Comparison of ENCODE assay signal across 8 mouse cellular contexts in the genomic region with DNA sequence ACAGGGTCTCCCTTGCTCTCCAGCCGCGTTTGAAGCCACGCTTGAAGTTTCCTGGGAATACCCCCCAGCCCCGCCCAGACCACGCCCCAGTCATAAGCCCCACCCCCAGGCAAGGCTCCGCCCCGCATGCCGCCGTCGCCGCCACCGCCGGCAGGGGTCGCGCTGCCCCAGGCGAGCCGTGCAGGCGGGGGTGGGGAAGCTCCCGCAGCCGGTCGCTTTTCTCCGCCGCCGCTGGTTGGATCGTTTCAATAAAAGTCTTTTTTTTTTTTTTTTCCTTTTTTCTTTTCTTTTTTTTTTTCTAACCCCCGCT. TPM values are rescaled to one million over a fixed set of nuclear protein-coding genes. Genes with fewer than 3 reads are reported as not detected.
DNase-seq lines count a peak whose midpoint lies in the region; ATAC-seq and TF ChIP-seq lines count a peak whose summit lies in the region.

No protein-coding gene starts in this region.

- no peaks in the 10 kb centered on the region for H3K36me3 ChIP-seq in E14TG2a.4 (ENCODE audit: insufficient read depth, low read length)
- no peaks in the 10 kb centered on the region for H3K36me3 ChIP-seq in forebrain, embryonic 10.5 days (replicated peaks)
- no peaks in the 10 kb centered on the region for H3K36me3 ChIP-seq in heart, embryonic 15.5 days
- H3K36me3 ChIP-seq in lung, embryonic 14.5 days (ENCODE audit: insufficient read depth), result no peaks in the 10 kb centered on the region

- no peaks in the 10 kb centered on the region for H3K27me3 ChIP-seq in E14TG2a.4 (ENCODE audit: insufficient read depth, low read length)
- no peaks in the 10 kb centered on the region for H3K27me3 ChIP-seq in forebrain, embryonic 10.5 days (ENCODE audit: poor library complexity, severe bottlenecking)
- H3K27me3 ChIP-seq in heart, embryonic 15.5 days, result no peaks in the 10 kb centered on the region
- H3K27me3 ChIP-seq in lung, embryonic 14.5 days (ENCODE audit: insufficient read depth, low read length), result no peaks in the 10 kb centered on the region

- H3K4me3 ChIP-seq in E14TG2a.4 (replicated peaks; ENCODE audit: low read length), result peak overlapping the region; percentile 97
- H3K4me3 ChIP-seq in forebrain, embryonic 10.5 days, result peak overlapping the region; percentile 99
- H3K4me3 ChIP-seq in heart, embryonic 15.5 days, result peak overlapping the region; percentile 91
- H3K4me3 ChIP-seq in lung, embryonic 14.5 days (ENCODE audit: low read depth, low read length), result peak overlapping the region; percentile 96

- H3K9me3 ChIP-seq in E14TG2a.4 (ENCODE audit: low read length), result no peaks in the 10 kb centered on the region
- H3K9me3 ChIP-seq in forebrain, embryonic 10.5 days, result no peaks in the 10 kb centered on the region
- no peaks in the 10 kb centered on the region for H3K9me3 ChIP-seq in heart, embryonic 15.5 days (replicated peaks)
- H3K9me3 ChIP-seq in lung, embryonic 14.5 days (ENCODE audit: low read depth, low read length), result no peaks in the 10 kb centered on the region

- WGBS in forebrain, embryonic 10.5 days, result under 1% methylated on average over 26 of the region's 26 CpGs
- WGBS in heart, embryonic 15.5 days, result under 1% methylated on average over 20 of the region's 26 CpGs
- WGBS in lung, embryonic 14.5 days, result 0% methylated on average over 26 of the region's 26 CpGs

- no peak for TF ChIP-seq CTCF in E14TG2a.4 (conservative IDR thresholded peaks at IDR 0.05; ENCODE audit: low read length)
- TF ChIP-seq CTCF in lung, embryonic 14.5 days (IDR thresholded peaks at IDR 0.05; ENCODE audit: low read depth), result peak; percentile 46

- H3K4me1 ChIP-seq in E14TG2a.4 (replicated peaks; ENCODE audit: low read depth, low read length), result peaks cover 41% of the 10 kb centered on the region
- peaks cover 43% of the 10 kb centered on the region for H3K4me1 ChIP-seq in forebrain, embryonic 10.5 days
- peaks cover 22% of the 10 kb centered on the region for H3K4me1 ChIP-seq in heart, embryonic 15.5 days (replicated peaks)
- 0 out of 2 replicates have a peak, but pooled peaks cover 9% of the 10 kb centered on the region for H3K4me1 ChIP-seq in lung, embryonic 14.5 days (ENCODE audit: insufficient read depth)

- H3K9ac ChIP-seq in heart, embryonic 15.5 days, result peak overlapping the region; percentile 97
- H3K9ac ChIP-seq in lung, embryonic 14.5 days, result peak overlapping the region; percentile 99

- ATAC-seq in heart, embryonic 15.5 days (replicated peaks; ENCODE audit: insufficient number of reproducible peaks, insufficient read depth, low FRiP score, low read depth), result peak; percentile 91
- ATAC-seq in lung, embryonic 14.5 days (ENCODE audit: insufficient read depth), result peak; percentile 89

- H3K4me2 ChIP-seq in heart, embryonic 15.5 days, result peak overlapping the region; percentile 76
- peak overlapping the region; percentile 83 for H3K4me2 ChIP-seq in lung, embryonic 14.5 days

- H3K27ac ChIP-seq in forebrain, embryonic 10.5 days, result peak overlapping the region; percentile 99
- H3K27ac ChIP-seq in heart, embryonic 15.5 days, result peak overlapping the region; percentile 99
- peak overlapping the region; percentile 100 for H3K27ac ChIP-seq in lung, embryonic 14.5 days (ENCODE audit: low read depth)

- peak; percentile 71 for DNase-seq in c-Kit-negative CD71-positive TER-119-positive erythroid progenitor cells, embryonic 14.5 days (ENCODE audit: low read depth, low spot score)
- DNase-seq in forebrain, embryonic 10.5 days (ENCODE audit: extremely low spot score, low spot score), result peak; percentile 88
- peak; percentile 77 to 86 for DNase-seq in layer of hippocampus, adult 18-20 months (ENCODE audit: low spot score in 2 of 2)
- peak; percentile 93 for DNase-seq in lung, embryonic 14.5 days
- DNase-seq in ovary, adult 18-20 months (ENCODE audit: low spot score), result peak; percentile 70
- DNase-seq in thymus, adult 18-20 months, result peak; percentile 62 to 69

RNA-seq across cellular contexts. Expression of a gene that starts 0.2 kb away (rescaled TPM):
- 17.6 and 18.2 TPM in 2 replicates for polyA plus RNA-seq in forebrain, embryonic 10.5 days (2016; fragmentation: Nextera tagmentation; extraction: Ambion mirVana)
- polyA plus RNA-seq in heart, embryonic 15.5 days (2015; fragmentation: Nextera tagmentation; extraction: Ambion mirVana), result 16.7 and 17.3 TPM in 2 replicates
- 100 to 1,000 TPM; 216 to 230 TPM for total RNA-seq in layer of hippocampus, adult 18-20 months (2021)
- polyA plus RNA-seq in lung, embryonic 14.5 days (2014; fragmentation: Nextera tagmentation; extraction: Ambion mirVana), result 25.3 and 25.9 TPM in 2 replicates

Comparison
In these comparisons a context has a peak if more than half of its experiments do, and no peak if none do; other contexts are left out.
1. Peak in every context shown above with its lines: DNase-seq, ATAC-seq, H3K4me3 ChIP-seq and H3K27ac ChIP-seq.